Mouse (Mus musculus) adrenal gland, adult 8-10 months (tissue): ENCODE data around the gene Gadl1. TPM values are rescaled to one million over a fixed set of nuclear protein-coding genes. Genes with fewer than 3 reads are reported as not detected.

Experiments
- DNase-seq: peaks from one replicate; pipeline ENCODE4 v3.0.0; 2022
- total RNA-seq, 4 experiments: library from RNA; stranded (reverse); gene quantifications; 2 replicates each; pipeline ENCODE4 v1.2.4; 2022

The Gadl1 gene
- total RNA-seq, 4 experiments from 2014 or later = 0.17 to 0.31 TPM; not detected in 2

DNA sequence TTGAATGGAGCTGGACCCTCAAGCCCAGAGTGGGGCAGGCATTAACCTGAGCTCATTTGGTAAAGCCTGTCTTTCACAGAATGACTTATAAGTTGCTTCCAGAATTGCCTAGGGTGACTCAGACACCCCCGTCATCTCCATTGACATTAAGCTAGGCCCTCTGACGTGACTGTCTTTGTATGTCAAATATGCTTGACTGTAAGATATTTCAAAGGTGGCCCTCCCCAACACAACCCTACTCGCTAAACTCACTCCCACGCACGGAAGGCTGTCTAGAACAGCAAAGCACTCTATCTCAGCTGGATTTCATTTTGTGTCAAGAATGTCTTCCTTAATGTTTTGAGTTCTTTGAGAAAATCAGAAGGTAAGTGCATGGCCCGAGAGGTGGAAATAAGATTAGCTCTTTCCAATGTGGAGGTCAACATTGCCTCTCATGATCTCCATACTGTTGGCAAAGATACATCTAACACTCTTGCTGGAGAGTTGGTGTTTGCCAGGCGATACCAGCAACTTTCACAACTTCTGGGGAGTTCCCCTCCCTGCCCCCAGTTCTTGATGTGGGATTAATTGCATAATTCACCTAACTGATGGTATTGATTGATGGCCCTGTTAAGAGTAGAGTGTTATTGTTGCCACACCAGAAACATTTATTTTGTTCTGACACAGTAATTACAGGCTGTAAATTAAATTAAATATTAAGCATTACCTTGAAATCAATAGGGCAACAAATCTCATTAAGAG is 182.0 kb downstream of the Gadl1 start:
- no peak for DNase-seq

DNA sequence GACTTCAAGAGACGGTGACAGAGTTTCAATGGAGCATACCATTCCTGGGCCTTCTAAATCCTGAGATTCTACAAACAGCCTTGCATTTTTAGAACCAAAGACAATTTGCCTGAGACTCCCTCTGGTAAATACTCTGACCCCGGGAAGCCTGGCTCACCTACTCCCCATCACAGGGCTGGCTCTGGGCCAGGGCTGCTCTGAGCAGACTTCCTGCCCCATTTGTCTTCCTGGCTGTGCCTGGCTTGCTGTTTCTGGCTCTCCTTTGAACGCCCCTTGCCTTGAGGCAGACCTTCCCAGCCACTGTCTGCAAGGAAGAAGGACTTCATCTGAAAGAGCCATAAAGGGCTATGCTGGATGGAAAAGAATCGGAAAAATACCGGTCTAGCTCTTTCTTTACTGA is 182.7 kb downstream of the Gadl1 start:
- DNase-seq = peak; percentile 69

DNA sequence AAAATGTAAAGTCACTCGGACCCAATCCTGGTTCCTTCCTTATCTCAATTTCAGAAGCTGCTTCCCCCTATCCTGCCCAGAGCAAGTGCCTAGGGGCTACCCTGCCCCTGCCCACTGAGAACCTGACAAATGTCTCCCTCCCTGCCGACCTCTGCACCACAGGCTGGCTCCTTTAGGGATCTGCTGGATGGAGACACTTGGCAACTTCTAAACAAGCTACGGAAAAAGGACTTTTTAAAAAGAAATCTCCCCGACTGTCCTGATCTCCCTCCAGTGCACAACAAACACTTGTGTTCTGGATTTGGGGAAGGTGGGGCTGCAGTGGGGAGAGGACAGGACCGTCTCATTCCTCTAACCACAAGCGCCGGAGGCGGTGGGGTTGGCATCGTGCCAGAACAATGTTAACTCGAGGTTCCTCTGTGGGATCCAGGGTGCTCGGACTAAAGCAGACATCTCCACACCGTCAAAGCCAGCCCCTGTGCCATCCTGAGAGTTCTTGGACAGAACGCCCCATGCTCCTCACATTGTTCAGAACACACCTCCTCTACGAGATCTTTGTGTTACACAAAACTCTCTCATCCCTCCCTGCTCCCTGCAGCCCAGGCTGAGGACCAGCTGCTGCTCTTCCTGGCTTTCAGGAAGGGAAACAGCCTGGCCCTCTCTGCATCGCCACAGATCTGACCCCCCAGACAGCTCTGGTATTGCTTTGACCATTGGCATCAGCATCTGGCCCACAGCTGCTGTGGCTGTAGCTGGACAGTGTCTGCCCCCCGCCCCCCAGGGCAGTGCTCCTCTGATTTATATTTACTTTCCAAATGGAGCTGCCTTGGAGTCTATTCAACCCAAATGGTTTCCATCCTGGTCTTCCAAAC is 189.7 kb downstream of the Gadl1 start:
- DNase-seq = no peak

DNA sequence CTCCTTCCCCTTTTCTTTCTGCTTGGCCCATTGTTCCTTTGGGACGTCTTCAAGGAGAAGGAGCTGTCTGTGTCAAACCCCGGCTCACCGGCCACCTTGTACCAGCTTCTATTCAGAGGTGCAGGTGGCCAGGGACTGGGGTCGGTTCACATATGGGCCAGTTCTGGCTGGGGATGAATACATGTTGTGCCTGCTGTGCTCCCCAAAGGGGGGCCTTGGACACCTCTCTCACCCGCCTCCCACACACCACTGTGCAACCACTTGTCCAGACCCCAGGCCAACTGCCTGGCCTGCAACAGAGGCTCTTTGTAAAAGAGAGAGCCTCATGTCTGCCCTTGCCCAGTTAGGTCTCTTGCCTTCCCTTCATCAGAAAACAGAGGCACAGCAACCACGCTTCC is 190.3 kb downstream of the Gadl1 start:
- DNase-seq = no peak

DNA sequence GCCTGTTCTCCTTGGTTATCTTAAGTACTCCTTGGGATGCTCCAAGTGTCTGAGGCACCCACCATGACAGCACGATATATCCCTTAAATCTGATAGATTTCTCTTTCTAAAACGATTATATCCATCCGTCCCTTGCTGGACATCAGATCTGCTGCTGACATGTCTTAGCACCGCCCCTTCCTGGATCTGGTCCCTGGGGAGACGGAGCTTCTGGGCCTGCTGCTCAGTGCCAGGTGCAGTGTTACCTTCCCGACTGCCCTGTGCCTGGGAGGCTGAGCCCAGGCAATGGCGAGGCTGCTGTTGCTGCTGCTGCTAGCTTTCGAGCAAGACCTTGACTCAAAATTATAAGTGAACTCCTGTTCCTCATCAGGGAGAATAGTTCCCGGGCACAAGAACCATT is 190.8 kb downstream of the Gadl1 start:
- DNase-seq = no peak

- no peak for DNase-seq
Observed at GRCm38 (mm10) chr9:116101842-116102241, 192.6 kb downstream of the Gadl1 start.

DNA sequence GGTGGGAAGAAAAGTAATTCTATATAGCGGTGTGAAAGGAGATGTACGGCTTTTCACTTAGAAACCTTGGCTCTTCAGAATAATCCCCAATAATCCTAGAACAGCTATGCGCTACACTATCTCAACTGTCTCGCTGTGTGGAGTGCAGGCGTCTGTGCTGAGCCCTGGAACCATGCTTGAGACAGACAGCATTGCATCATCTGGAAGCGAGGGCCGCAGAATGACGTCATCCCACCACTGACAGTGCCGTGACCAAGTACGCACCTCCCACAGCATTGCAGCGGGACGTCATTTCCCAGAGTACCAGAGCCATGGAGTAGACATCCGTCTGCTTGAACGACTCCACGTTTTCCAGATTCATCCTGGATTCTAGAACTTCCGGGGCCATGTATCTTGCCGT is 195.5 kb downstream of the Gadl1 start:
- no peak for DNase-seq

DNA sequence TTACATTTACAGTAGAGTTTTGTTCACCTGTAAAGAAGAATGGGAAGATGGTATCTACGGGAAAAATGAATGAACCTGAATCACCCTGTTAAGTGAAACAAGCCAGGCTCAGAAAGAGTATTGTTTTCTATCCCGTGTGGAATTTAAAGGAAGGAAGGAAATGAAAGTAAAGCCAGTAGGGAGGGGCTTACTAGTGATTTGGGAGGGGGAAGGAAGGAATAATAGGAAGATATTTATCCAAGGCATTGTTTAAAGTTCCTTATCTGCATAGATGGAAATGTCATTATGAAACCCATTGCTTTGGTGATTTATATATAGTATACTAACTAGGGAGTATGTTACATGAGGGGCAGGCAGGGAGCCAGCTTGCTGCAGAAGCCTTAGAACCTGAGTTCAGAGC is 199.5 kb downstream of the Gadl1 start:
- DNase-seq = no peak

GRCm38 (mm10) chr9:116111149-116111970 is 202.1 kb downstream of the Gadl1 start:
- DNase-seq = no peak

DNA sequence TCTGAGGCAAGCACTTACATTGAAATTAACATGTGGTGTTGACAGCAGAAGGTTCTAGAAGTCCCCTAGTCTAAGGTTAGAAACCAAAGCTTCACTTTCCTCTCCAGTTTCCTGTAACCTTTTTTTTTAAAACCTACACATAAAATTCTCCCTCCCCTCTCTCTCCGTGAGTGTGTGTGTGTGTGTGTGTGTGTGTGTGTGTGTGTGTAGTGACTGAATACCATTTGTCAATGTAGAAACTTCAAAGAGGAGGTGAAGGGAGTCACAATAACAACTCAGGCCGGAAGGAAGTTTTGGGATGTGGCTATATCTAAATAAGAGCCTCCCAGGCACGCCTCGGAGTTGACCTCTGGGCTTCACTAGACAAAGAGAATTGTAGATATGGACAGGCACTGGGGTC is 205.1 kb downstream of the Gadl1 start:
- peak; percentile 44 for DNase-seq

DNA sequence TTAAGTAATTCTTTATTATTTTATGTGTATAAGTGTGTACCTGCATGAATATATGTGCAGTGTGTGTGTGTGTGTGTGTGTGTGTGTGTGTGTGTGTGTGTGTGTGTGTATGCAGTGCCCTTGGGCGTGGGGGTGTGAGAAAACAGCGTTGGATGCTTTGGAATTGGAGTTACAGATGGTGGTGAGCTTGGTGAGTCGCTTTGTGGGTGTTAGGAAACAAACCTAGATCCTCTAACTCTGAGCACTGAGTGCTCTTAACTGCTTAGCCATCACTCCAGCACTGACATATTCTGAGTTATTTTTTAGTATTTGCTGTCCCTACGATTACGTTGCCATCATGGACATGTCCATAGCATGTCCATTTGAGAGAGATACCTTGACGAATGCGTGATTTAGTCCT is 206.6 kb downstream of the Gadl1 start:
- DNase-seq = no peak

DNA sequence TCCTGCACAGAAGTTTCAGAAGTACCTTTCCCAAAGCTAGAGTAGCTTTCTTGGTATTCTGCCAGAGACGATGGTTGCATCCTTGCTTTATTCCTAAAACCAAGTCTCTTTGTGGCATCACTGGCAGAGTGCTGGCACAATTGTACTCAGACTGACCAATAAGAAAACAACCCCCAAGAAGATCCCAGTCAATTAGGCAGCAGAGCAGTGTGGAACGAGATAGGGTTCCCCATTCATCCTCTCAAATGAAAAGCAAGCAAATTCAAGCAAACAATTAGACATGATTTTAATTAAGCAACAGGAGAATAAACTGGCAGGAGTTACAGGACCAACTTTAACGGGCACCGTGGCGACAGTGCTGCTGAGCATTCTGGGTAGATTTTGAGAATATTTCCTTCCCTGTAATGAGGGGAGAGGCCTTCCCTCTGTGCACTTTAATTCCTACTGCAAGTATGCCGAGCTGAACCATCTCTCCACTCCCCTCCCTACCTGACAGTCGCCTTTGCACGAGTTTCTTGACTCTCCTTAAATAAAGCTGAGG is 209.1 kb downstream of the Gadl1 start:
- DNase-seq = no peak

- no peak for DNase-seq
Observed at GRCm38 (mm10) chr9:116119990-116120389, 210.7 kb downstream of the Gadl1 start.

DNA sequence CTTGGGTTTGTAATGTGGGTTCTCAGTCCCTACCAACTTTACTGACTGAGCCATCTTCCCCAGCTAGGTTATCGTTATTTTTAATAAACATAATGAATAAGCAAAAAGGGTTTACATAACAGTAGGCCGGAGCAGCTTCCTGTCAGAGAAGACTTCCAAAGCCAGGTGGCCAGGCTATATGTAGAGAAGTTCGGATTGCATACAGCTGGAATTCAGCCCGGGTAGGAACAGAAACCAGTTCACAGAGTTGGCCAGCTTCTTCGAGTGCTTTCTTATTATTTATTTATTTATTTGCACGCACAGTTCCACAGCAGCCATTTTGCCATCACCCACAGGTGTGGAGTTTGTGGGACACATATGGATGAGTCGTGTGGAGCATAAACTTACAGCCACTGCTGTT is 212.2 kb downstream of the Gadl1 start:
- DNase-seq = no peak

- DNase-seq = no peak
Observed at GRCm38 (mm10) chr9:116122544-116122943, 213.3 kb downstream of the Gadl1 start.

GRCm38 (mm10) chr9:116122969-116123589 is 213.8 kb downstream of the Gadl1 start:
- no peak for DNase-seq
